In the genomic region with DNA sequence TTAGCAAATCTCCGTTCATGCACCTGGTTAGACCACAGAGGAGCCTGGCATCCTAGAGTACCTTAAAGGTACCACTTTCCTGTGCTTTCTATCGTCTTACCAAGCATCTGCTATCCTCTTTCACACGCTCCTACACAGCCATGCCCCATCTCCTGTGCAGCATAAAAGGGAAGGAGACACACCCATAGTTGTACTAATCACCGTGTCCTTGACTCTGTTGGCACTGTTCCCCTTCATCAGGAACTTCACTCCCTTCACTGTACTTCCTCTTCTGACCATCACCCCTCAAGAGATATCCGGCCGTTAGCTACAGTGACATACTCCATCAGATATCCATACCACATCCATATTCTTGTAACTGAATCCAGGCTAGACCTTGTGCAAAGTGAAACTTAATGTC, we compare ENCODE assay signal across 17 mouse cellular contexts.
A peak's percentile ranks its signal among the peaks of the same experiment; 100 is the strongest.
DNase-seq lines count a peak whose midpoint lies in the region; ATAC-seq and TF ChIP-seq lines count a peak whose summit lies in the region.
"Had no signal": no experiment of that assay in that cellular context is flagged by ENCODE, and none has a peak within 500 bp of the region (broad histone marks: within the 10 kb centered on the region; RNA-seq: fewer than 3 reads in every experiment).

No protein-coding gene starts in this region.

- peak; percentile 26; the same call in 1 of the 2 replicates for TF ChIP-seq EP300 in liver, postnatal 0 days (IDR thresholded peaks at IDR 0.05; ENCODE audit: low read depth)

- H3K9ac ChIP-seq in liver, postnatal 0 days (replicated peaks), result no peak overlapping the region
- H3K9ac ChIP-seq in forebrain, postnatal 0 days, result no peak overlapping the region
- H3K9ac ChIP-seq in kidney, embryonic 14.5 days (ENCODE audit: low read depth, low read length), result no peak overlapping the region
- H3K9ac ChIP-seq: forebrain, embryonic 12.5 days; neural tube, embryonic 13.5 days had no signal

- no peaks in the 10 kb centered on the region for H3K36me3 ChIP-seq in liver, postnatal 0 days (replicated peaks; ENCODE audit: insufficient read depth, low read length)
- no peaks in the 10 kb centered on the region for H3K36me3 ChIP-seq in forebrain, postnatal 0 days (ENCODE audit: insufficient read depth)
- no peaks in the 10 kb centered on the region for H3K36me3 ChIP-seq in kidney, embryonic 14.5 days (ENCODE audit: control insufficient read depth, insufficient read depth, low read length)
- H3K36me3 ChIP-seq: forebrain, embryonic 12.5 days; neural tube, embryonic 13.5 days had no signal

- H3K27me3 ChIP-seq in liver, postnatal 0 days (ENCODE audit: insufficient read depth, low read length), result no peaks in the 10 kb centered on the region
- no peaks in the 10 kb centered on the region for H3K27me3 ChIP-seq in forebrain, postnatal 0 days (ENCODE audit: insufficient read depth, low read length)
- no peaks in the 10 kb centered on the region for H3K27me3 ChIP-seq in kidney, embryonic 14.5 days (ENCODE audit: control insufficient read depth, insufficient read depth, low read length)
- H3K27me3 ChIP-seq: forebrain, embryonic 12.5 days; neural tube, embryonic 13.5 days had no signal

- WGBS in liver, postnatal 0 days (ENCODE audit: insufficient replicate concordance), result 37% methylated on average over 6 of the region's 6 CpGs
- 89% methylated on average over 6 of the region's 6 CpGs for WGBS in forebrain, postnatal 0 days
- 71% methylated on average over 6 of the region's 6 CpGs for WGBS in kidney, embryonic 14.5 days

- H3K9me3 ChIP-seq in liver, postnatal 0 days (ENCODE audit: low read length), result no peaks in the 10 kb centered on the region
- no peaks in the 10 kb centered on the region for H3K9me3 ChIP-seq in forebrain, postnatal 0 days (ENCODE audit: low read length)
- no peaks in the 10 kb centered on the region for H3K9me3 ChIP-seq in kidney, embryonic 14.5 days (ENCODE audit: control insufficient read depth, low read length)
- H3K9me3 ChIP-seq: forebrain, embryonic 12.5 days; neural tube, embryonic 13.5 days had no signal

- TF ChIP-seq CTCF in liver, postnatal 0 days (IDR thresholded peaks at IDR 0.05; ENCODE audit: low read depth), result no peak
- no peak for TF ChIP-seq CTCF in forebrain, postnatal 0 days (IDR thresholded peaks at IDR 0.05; ENCODE audit: low read depth)

- DNase-seq in lung, postnatal 36 days, result peak; percentile 22
- DNase-seq in lung, postnatal 10 days, result no peak
- DNase-seq in liver, postnatal 0 days, result no peak
- DNase-seq in forebrain, postnatal 0 days, result no peak
- no peak for DNase-seq in cerebellum, adult 11-12 months
- DNase-seq: cerebellum, adult 8-10 months; gastrocnemius, adult 2 months; heart, postnatal 14 days; kidney, postnatal 14 days; right cerebral cortex, postnatal 4 days; thymus, adult 18-20 months had no signal

- H3K4me2 ChIP-seq in liver, postnatal 0 days (ENCODE audit: low read depth, low read length), result no peak overlapping the region
- no peak overlapping the region for H3K4me2 ChIP-seq in forebrain, postnatal 0 days (ENCODE audit: low read depth)
- no peak overlapping the region for H3K4me2 ChIP-seq in kidney, embryonic 14.5 days (replicated peaks; ENCODE audit: low read depth, low read length)
- H3K4me2 ChIP-seq: forebrain, embryonic 12.5 days; neural tube, embryonic 13.5 days had no signal

- H3K27ac ChIP-seq in liver, postnatal 0 days (ENCODE audit: low read depth), result no peak overlapping the region
- H3K27ac ChIP-seq in forebrain, postnatal 0 days (ENCODE audit: low read depth, low read length), result no peak overlapping the region
- no peak overlapping the region for H3K27ac ChIP-seq in kidney, embryonic 14.5 days (ENCODE audit: low read depth, low read length)
- H3K27ac ChIP-seq: forebrain, embryonic 12.5 days; gastrocnemius, adult 2 months; hindbrain, postnatal 0 days; neural tube, embryonic 13.5 days had no signal

- H3K4me1 ChIP-seq in liver, postnatal 0 days (ENCODE audit: insufficient read depth), result peaks cover 8% of the 10 kb centered on the region; the same call in 1 of the 2 replicates
- no peaks in the 10 kb centered on the region for H3K4me1 ChIP-seq in forebrain, postnatal 0 days (ENCODE audit: insufficient read depth)
- H3K4me1 ChIP-seq in kidney, embryonic 14.5 days (ENCODE audit: control insufficient read depth, insufficient read depth, low read length), result no peaks in the 10 kb centered on the region; the same call in 1 of the 2 replicates
- H3K4me1 ChIP-seq: forebrain, embryonic 12.5 days had no signal

- 0 out of 2 replicates have a peak, but pooled peaks have one; percentile 30 for ATAC-seq in erythroblast, adult 5-6 weeks (replicated peaks; ENCODE audit: low FRiP score, poor library complexity, severe bottlenecking)
- ATAC-seq in liver, postnatal 0 days, result peak; percentile 33; the same call in 1 of the 2 replicates
- ATAC-seq in forebrain, postnatal 0 days, result no peak
- no peak for ATAC-seq in kidney, embryonic 14.5 days (ENCODE audit: low FRiP score, low TSS enrichment)
- ATAC-seq: CD4-positive, CD25-positive, alpha-beta regulatory T cell, adult 4 months; hindbrain, postnatal 0 days had no signal

- no peak overlapping the region for H3K4me3 ChIP-seq in liver, postnatal 0 days (ENCODE audit: low read depth, low read length)
- no peak overlapping the region for H3K4me3 ChIP-seq in forebrain, postnatal 0 days (ENCODE audit: low read depth, low read length)
- no peak overlapping the region for H3K4me3 ChIP-seq in kidney, embryonic 14.5 days (ENCODE audit: low read length)
- H3K4me3 ChIP-seq: forebrain, embryonic 12.5 days; gastrocnemius, adult 2 months; neural tube, embryonic 13.5 days had no signal

Comparison
In these comparisons a context has a peak if more than half of its experiments do, and no peak if none do; other contexts are left out.
1. ATAC-seq: peak in erythroblast, adult 5-6 weeks (single experiment) and liver, postnatal 0 days (single experiment); none in forebrain, postnatal 0 days (single experiment) and kidney, embryonic 14.5 days (single experiment).